Mouse (Mus musculus): ENCODE results near the gene Fam171a1. TPM values are rescaled to one million over a fixed set of nuclear protein-coding genes. Genes with fewer than 3 reads are reported as not detected.

Fam171a1 gene
- polyA plus RNA-seq, 1 experiment from 2014 or later: 52.4 TPM

- Histone ChIP-seq H3K4me1 (replicated peaks; ENCODE audit: control insufficient read depth, insufficient read depth, low read length) (no peaks in the 10 kb centered on the region), H3K27ac (no peak overlapping the region), H3K9me3 (ENCODE audit: control insufficient read depth, low read length) (no peaks in the 10 kb centered on the region), H3K36me3 (replicated peaks; ENCODE audit: control insufficient read depth, insufficient read depth) (no peaks in the 10 kb centered on the region), H3K9ac (no peak overlapping the region), H3K4me2 (replicated peaks) (no peak overlapping the region), H3K27me3 (ENCODE audit: control insufficient read depth, insufficient read depth, low read length) (no peaks in the 10 kb centered on the region), H3K4me3 (replicated peaks; ENCODE audit: low read length) (no peak overlapping the region)
- ATAC-seq (ENCODE audit: low FRiP score) (no peak), DNase-seq (ENCODE audit: low spot score) (no peak)
- 79% methylated on average over 3 of the region's 3 CpGs for WGBS
These were observed 152.4 kb downstream of the Fam171a1 start for GRCm38 (mm10) chr2:3266466-3266865.

GRCm38 (mm10) chr2:3267879-3268278 is 153.9 kb downstream of the Fam171a1 start:
- Histone ChIP-seq H3K9ac (no peak overlapping the region), H3K4me3 (replicated peaks; ENCODE audit: low read length) (no peak overlapping the region), H3K27me3 (ENCODE audit: control insufficient read depth, insufficient read depth, low read length) (no peaks in the 10 kb centered on the region), H3K4me1 (replicated peaks; ENCODE audit: control insufficient read depth, insufficient read depth, low read length) (no peaks in the 10 kb centered on the region), H3K9me3 (ENCODE audit: control insufficient read depth, low read length) (no peaks in the 10 kb centered on the region), H3K36me3 (replicated peaks; ENCODE audit: control insufficient read depth, insufficient read depth) (no peaks in the 10 kb centered on the region), H3K27ac (no peak overlapping the region), H3K4me2 (replicated peaks) (no peak overlapping the region)
- DNase-seq (ENCODE audit: low spot score): no peak
- 24% methylated on average over 3 of the region's 3 CpGs for WGBS
- ATAC-seq (ENCODE audit: low FRiP score): no peak

GRCm38 (mm10) chr2:3273349-3273748 is 159.3 kb downstream of the Fam171a1 start:
- H3K27ac ChIP-seq: no peak overlapping the region
- no peak overlapping the region for H3K4me3 ChIP-seq (replicated peaks; ENCODE audit: low read length)
- no peak overlapping the region for H3K9ac ChIP-seq
- no peaks in the 10 kb centered on the region for H3K4me1 ChIP-seq (replicated peaks; ENCODE audit: control insufficient read depth, insufficient read depth, low read length)
- DNase-seq (ENCODE audit: low spot score) (no peak), ATAC-seq (ENCODE audit: low FRiP score) (no peak)
- no peaks in the 10 kb centered on the region for H3K9me3 ChIP-seq (ENCODE audit: control insufficient read depth, low read length)
- WGBS: 94% methylated on average over 2 of the region's 2 CpGs
- H3K4me2 ChIP-seq (replicated peaks): no peak overlapping the region
- H3K27me3 ChIP-seq (ENCODE audit: control insufficient read depth, insufficient read depth, low read length): no peaks in the 10 kb centered on the region
- no peaks in the 10 kb centered on the region for H3K36me3 ChIP-seq (replicated peaks; ENCODE audit: control insufficient read depth, insufficient read depth)

GRCm38 (mm10) chr2:3276106-3276505 is 162.1 kb downstream of the Fam171a1 start:
- no peaks in the 10 kb centered on the region for H3K27me3 ChIP-seq (ENCODE audit: control insufficient read depth, insufficient read depth, low read length)
- 54% methylated on average over 2 of the region's 2 CpGs for WGBS
- H3K9ac ChIP-seq: no peak overlapping the region
- DNase-seq (ENCODE audit: low spot score) (no peak), ATAC-seq (ENCODE audit: low FRiP score) (no peak)
- H3K4me2 ChIP-seq (replicated peaks): no peak overlapping the region
- no peaks in the 10 kb centered on the region for H3K9me3 ChIP-seq (ENCODE audit: control insufficient read depth, low read length)
- H3K4me1 ChIP-seq (replicated peaks; ENCODE audit: control insufficient read depth, insufficient read depth, low read length): no peaks in the 10 kb centered on the region
- no peaks in the 10 kb centered on the region for H3K36me3 ChIP-seq (replicated peaks; ENCODE audit: control insufficient read depth, insufficient read depth)
- H3K4me3 ChIP-seq (replicated peaks; ENCODE audit: low read length): no peak overlapping the region
- H3K27ac ChIP-seq: no peak overlapping the region

Small RNA genes lying within 50 kb of the gene (microRNA-seq; reads per million reads assigned to microRNA genes)
- gene Gm27306: not detected

Other genes starting within 250 kb of the Fam171a1 start
- gene Nmt2, start 170.0 kb downstream of the Fam171a1 start, polyA plus RNA-seq (2014; fragmentation: Nextera tagmentation; extraction: Ambion mirVana): 98.2 and 103 TPM in 2 replicates
- 13.2 and 15.4 TPM in 2 replicates for gene Rpp38, start 218.4 kb downstream of the Fam171a1 start, polyA plus RNA-seq (2014; fragmentation: Nextera tagmentation; extraction: Ambion mirVana)
- gene Acbd7, start 221.9 kb downstream of the Fam171a1 start, polyA plus RNA-seq (2014; fragmentation: Nextera tagmentation; extraction: Ambion mirVana): 3.4 and 4.2 TPM in 2 replicates

All from hindbrain, embryonic 14.5 days (tissue).